Mouse (Mus musculus) ES-CJ7 (cell line): ENCODE measurements around the gene Ryr2.

Source experiments
- DNase-seq: peaks from one replicate; pipeline ENCODE4 v3.0.0; 2011; ENCODE audit warnings: low read depth, low spot score

Gene Ryr2

GRCm38 (mm10) chr13:12037241-12037640 is 69.5 kb downstream of the Ryr2 start:
- no peak for DNase-seq

- DNase-seq = no peak
These were observed 69.9 kb downstream of the Ryr2 start for GRCm38 (mm10) chr13:12036834-12037233.

DNA sequence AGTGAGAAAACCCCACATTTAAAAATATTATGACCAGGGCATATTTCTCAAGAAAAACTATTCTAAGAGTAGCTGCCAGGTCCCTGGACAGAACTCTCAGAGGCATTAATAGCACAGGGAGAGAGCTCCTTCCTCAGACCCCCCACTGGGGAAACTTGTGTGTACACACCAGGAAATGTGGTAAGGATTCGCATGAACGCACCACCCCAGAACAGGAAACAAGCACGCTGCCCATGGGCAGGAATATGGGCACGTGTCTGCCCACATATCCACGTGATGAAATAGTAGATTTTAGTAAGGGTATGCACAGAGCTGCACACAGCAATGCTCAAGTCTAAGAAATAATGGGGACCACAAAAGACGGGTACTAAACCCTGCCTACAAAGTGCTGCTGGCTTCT is 72.8 kb downstream of the Ryr2 start:
- no peak for DNase-seq

GRCm38 (mm10) chr13:12033272-12033671 is 73.5 kb downstream of the Ryr2 start:
- no peak for DNase-seq

DNA sequence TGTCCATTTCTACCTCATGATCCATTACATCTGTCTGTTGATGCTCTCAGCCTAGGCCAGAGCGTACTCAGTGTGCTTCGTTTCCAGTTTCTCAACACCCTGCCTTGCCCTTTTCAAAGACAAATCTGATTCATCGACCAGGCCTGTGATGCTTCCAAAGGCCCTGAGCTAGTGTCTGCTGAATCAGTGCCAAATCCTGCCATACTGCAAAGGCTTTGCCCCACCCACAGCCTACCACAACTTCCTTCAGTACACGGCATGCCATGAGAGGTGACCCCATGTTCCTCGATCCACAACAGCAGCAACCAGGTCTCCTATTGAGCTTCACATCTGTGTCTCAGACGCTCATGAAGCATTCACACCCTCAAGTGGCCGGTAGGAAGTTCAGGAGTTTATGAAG is 76.9 kb downstream of the Ryr2 start:
- DNase-seq = no peak

DNA sequence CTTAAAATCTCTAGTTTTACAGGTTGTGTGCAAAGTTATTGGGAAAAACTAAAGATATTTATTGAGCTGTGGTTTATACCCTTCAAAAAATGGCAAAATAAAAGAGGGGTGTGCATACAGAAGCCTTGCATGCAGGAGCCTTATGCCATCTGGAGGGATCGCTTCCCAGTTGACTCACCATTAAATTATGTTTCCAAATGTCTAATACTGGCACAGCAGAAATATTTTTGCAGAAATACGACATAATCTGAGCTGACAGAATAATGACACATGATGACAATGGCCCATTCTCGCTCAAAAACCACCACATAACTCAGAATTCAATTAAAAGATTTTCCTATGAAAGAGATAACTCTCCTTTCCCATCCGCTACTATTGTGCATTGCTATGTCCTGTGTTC is 77.4 kb downstream of the Ryr2 start:
- DNase-seq = no peak

GRCm38 (mm10) chr13:12018046-12018445 is 88.7 kb downstream of the Ryr2 start:
- DNase-seq = no peak

DNA sequence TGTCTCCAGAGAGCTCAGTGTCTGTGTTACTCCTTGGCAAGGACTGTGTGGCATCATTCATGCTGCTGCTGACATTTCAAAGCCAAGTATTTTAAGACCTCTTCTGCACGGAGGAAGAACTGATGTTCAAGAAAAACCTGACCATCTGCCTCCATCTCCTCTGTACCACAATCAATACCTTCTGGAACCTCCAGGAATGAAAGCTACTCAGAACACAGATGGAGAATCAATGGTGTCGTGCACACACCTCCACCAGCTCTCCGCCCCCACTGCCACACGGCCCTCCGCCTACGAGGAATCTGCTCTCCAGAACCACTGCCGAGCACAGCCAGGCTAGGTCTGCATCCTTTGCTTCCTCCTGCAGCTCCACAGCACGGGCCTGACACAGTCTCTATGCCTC is 92.8 kb downstream of the Ryr2 start:
- DNase-seq = no peak

- DNase-seq = no peak
These were observed 97.6 kb downstream of the Ryr2 start for GRCm38 (mm10) chr13:12008995-12009689.

DNA sequence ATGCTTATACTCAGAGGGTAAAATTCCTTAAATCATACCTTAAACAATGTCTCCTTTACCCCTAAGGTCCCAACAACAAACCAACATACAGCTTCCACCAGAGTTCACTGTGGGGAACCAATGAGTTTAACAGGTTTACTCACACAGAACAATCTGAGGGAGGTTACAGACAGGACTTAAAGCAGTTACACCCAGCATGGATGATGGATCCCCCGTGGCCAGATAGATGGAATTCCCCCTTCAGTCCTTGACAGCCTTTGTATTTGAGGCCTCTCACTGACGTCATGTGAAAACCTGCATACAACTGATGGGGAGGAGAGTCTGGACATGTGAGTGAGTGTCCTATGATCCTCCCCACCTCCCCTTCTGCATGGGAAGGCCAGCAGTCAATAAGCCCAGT is 99.2 kb downstream of the Ryr2 start:
- peak; percentile 12 for DNase-seq

GRCm38 (mm10) chr13:12001891-12002294 is 104.9 kb downstream of the Ryr2 start:
- no peak for DNase-seq

DNA sequence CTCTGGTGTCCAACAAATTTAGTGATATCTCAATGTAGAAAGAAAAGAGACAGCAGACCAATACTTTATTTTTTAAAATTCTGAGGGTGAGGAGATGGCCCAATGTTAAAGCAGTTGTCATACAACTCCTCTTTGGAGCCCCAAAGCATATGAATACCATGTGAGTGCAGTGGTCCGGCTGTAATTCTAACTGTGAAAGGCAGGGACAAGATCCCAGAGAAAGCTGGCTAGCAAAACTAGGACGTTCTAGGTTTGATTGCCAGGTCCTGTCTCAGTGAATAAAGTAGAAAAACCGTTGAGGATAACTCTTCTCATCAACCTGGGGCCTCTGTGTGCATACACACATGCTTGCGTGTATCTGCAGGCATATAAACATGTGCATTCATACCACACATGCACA is 106.9 kb downstream of the Ryr2 start:
- no peak for DNase-seq

DNA sequence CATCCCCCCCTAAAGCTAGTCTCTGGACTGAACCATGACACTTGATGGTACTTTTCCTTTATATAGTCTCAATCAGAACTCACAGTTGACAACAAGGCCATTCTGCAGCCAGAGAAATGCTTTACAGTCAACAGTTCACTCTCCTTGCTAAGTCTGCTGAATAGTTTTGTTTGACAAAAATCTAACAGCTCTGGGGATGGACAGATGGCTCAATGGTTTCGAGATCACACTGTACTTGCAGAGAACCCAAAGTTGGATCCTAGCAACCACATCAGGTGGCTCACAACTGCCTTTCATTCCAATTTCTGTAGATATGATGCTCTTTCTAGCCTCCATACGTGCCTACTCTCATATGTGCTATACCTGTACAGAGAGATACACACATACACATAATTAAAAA is 109.4 kb downstream of the Ryr2 start:
- DNase-seq = no peak

DNA sequence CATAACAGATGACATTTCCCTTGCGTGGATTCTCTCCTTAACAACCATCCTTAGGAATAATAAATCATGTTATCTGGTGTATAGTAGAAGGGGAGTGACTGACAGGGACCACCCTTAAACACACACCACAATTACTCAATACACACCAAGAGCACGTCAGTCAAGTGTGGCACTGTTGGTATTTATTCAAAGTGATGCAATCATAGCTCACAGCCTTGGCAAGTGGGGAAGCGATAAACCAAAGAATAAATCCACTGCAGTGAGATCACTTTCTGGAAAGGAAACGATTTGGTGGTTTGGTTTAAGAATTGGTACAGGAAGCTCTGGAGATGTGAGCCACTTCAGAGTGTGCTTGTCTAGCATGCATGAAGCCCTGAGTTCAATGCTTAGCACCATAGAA is 119.2 kb downstream of the Ryr2 start:
- DNase-seq = no peak

- no peak for DNase-seq
These were observed 121.7 kb downstream of the Ryr2 start for GRCm38 (mm10) chr13:11985056-11985455.

DNA sequence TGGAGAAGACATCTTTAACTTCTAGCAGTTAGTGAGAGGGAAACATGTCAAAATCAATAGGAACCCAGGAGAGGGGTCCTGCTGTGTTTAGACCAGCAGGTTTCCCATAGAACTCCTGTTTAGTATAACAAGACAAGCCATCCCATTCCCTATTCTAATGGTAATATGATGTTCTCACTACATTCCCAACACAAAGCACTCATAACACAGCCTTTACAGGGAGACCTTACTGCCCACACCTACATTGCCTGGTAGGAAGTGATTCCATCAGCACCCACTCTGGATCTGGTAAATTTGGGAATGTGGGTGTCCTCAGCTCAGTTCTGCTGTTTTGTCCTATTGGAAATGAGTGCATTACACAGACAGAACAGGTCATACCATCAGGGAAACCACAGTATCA is 127.7 kb downstream of the Ryr2 start:
- DNase-seq = peak; percentile 76

DNA sequence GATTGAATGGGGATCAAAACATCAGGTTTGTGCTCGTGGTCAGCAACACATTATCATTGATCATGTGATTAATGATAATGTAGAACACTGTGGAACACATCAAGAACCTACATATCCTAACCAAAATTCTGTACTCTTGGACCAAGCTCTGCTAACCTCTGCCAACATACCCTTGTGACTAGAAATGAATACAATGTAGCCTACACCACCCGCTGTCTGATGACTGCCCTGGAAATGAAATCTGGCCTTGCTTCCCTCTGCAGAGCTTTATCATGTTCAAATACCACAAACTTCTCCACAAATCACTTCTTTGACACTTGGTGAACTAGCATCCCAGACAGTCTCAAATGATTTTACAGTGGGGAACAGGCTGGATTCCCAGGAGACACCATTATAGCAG is 128.4 kb downstream of the Ryr2 start:
- DNase-seq = no peak

- no peak for DNase-seq
These were observed 129.1 kb downstream of the Ryr2 start for GRCm38 (mm10) chr13:11977606-11978005.

GRCm38 (mm10) chr13:11964391-11964790 is 142.4 kb downstream of the Ryr2 start:
- no peak for DNase-seq

GRCm38 (mm10) chr13:11959488-11960174 is 147.1 kb downstream of the Ryr2 start:
- no peak for DNase-seq

DNA sequence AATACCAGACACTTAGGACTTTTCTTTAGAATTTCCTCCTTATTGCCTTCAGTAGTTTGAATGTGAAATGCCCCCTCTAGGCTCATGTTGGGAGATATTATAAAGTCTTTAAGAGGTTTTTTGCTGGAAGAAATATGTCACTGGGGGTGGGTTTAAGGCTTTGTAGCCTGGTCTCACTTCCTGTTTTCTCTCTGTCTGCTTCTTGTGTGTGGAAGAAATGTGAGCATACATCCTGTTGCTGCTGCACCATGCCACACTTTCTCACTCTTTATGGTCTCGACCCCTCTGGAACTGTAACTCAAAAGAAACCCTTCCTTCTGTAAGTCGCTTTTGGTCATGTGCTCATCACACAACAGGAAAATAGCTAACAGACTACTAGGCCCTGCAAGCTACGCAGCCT is 147.9 kb downstream of the Ryr2 start:
- DNase-seq = no peak

DNA sequence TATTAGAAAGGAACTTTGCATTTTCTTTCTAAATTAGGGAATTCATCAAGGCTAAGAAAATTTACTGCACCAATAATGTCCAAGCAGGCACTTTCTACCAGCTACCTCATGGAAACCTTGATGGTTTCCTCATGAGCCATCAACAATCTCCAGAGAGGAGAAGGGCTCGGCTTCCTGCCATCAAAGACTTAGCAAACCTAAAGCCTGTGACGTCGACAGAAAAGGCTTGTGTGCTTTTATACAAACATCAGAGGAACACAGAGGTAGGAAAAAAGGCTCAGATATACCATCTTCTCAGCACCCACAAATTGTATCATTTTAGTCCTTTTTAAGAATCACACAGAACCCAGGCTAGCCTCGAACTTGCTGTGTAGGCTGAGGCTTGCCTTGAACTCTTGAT is 148.5 kb downstream of the Ryr2 start:
- DNase-seq = no peak

DNA sequence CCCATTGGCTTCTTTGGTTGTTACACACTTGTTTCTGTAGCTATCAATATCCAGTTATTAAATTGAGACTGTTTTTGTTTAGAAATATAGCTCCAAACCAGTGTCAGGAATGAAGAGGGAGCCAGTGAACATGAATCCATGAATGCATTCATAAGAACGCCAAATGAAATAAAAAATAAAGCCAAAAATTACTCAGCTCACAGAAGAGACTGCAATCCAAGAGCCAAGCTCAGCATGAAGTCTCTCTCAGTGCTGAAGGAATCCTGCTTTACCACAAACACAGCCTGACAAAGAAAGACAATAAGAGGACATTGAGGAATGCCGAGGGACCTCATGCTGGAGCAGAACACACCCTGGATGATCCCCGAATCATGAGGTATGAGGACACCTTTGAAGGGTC is 154.8 kb downstream of the Ryr2 start:
- no peak for DNase-seq

GRCm38 (mm10) chr13:11945740-11946139 is 161.0 kb downstream of the Ryr2 start:
- DNase-seq = no peak
